Mouse (Mus musculus): ENCODE data around the gene Chrna9.

Chrna9 gene

DNA sequence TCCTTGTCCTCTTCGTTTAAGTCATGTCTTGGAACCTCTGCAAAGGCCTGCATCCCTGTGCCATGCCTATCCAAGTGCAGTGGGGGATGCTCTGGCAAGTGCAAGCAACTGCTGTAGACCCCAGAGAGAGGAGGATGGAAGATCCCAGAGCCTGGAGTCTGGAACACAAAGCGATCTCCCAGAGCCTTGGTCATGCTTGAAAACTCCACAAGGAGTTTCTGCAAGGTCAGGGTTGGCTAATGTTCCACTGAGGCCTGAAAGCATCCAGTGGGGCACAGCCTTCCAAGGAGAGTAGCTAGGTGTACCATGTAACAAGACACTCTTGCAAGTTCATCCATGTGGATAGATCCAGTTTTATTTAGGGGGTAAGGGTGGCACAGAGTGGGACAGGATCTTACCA is 79.7 kb downstream of the Chrna9 start:
- no peak for DNase-seq (ENCODE audit: low spot score)

DNA sequence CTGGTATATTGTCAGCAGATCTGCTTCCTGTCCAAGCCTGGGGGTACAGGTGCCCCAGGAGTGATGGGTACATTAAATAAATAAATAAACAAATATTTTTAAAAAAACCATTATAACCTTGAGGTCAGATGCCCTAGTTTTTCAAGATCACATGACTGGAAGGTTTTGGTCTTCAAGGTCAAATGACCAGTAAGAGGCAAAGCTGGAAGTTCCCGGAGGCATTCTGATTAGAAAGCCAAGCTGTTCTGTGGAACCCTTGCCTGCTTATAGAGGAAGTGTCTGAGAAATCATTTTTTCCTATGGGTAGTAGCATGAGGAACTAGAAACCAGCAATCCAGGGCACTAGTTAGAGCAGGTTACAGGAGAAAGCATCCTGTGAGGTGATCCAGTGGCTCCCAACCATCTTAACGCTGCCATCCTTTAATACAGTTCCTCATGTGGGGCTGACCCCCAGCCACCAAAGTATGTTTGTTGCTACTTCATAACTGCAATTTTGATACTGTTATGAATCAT is 80.8 kb downstream of the Chrna9 start:
- DNase-seq (ENCODE audit: low spot score), result no peak

DNA sequence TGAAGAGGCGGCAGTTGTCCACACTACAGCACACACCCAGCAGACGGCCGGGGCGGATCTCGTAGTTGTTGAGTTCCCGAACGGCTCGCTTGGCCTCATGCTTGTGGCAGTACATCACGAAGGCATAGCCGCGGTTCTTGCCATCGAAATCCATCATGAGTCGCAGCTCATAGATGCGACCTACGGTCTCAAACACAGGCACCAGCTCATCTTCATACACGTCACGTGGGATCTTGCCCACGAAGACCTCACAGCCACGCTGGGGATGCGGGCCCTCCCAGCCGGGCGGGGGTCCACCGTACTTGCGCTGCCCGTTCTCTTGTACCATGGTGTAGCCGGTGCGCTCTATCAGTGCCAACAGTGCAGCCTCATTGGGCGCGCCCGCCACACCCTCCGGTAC is 92.1 kb downstream of the Chrna9 start:
- no peak for DNase-seq (ENCODE audit: low spot score)

All from lung, postnatal 25 days (tissue).